Mouse (Mus musculus) C2C12 (cell line): ENCODE data around the gene Wdtc1. TPM values are rescaled to one million over a fixed set of nuclear protein-coding genes. Genes with fewer than 3 reads are reported as not detected.

ENCODE experiments used
- H3K27me3 ChIP-seq: one replicate; pipeline ENCODE4 v1.6.1; 2011; ENCODE audit not compliant: control insufficient read depth, insufficient read depth, insufficient read length
- H3K36me3 ChIP-seq: one replicate; pipeline ENCODE4 v1.6.1; 2011; ENCODE audit not compliant: control insufficient read depth, insufficient read depth
- H3K4me3 ChIP-seq: one replicate; pipeline ENCODE4 v1.5.1; 2011; ENCODE audit warnings: mild to moderate bottlenecking, control low read depth; ENCODE audit not compliant: poor library complexity, insufficient read depth, severe bottlenecking
- H3K79me2 ChIP-seq: one replicate; pipeline ENCODE4 v1.6.1; 2011; ENCODE audit not compliant: control insufficient read depth, insufficient read depth
- H3K79me3 ChIP-seq: one replicate; pipeline ENCODE4 v1.6.1; 2011; ENCODE audit warnings: low read depth, control low read depth
- H3ac ChIP-seq: one replicate; pipeline ENCODE3; 2011; ENCODE audit warnings: low read depth; ENCODE audit not compliant: control insufficient read depth, insufficient read length
- CEBPB ChIP-seq: IDR thresholded peaks from one replicate; pipeline ENCODE4 v1.6.1; 2011; ENCODE audit warnings: low read depth, mild to moderate bottlenecking, control low read depth, moderate library complexity
- CTCF ChIP-seq: IDR thresholded peaks from one replicate; pipeline ENCODE4 v1.5.1; 2011; ENCODE audit not compliant: control insufficient read depth, insufficient read depth, insufficient read length
- FOSL1 ChIP-seq: IDR thresholded peaks from one replicate; pipeline ENCODE4 v1.8.0; 2011; ENCODE audit warnings: mild to moderate bottlenecking, low read length; ENCODE audit not compliant: poor library complexity, insufficient read depth, severe bottlenecking
- MAX ChIP-seq: IDR thresholded peaks from one replicate; pipeline ENCODE4 v1.6.1; 2011; ENCODE audit warnings: mild to moderate bottlenecking, control low read depth
- MYOD1 ChIP-seq: IDR thresholded peaks from one replicate; pipeline ENCODE4 v1.6.1; 2011; ENCODE audit warnings: low read depth; ENCODE audit not compliant: control insufficient read depth, insufficient read length
- MYOG ChIP-seq: IDR thresholded peaks from one replicate; pipeline ENCODE4 v1.6.1; 2011; ENCODE audit not compliant: control insufficient read depth, insufficient read length; ENCODE audit errors: extremely low read depth
- USF1 ChIP-seq: IDR thresholded peaks from one replicate; pipeline ENCODE4 v1.6.1; 2011; ENCODE audit warnings: low read depth, mild to moderate bottlenecking, control low read depth, moderate library complexity
- polyA plus RNA-seq: library from polyadenylated mRNA; unstranded; fragments of >200 nt; fragmentation: generic; extraction: Trizol; gene quantifications from one replicate; pipeline ENCODE4 v1.2.1, GENCODE M21; 2012; ENCODE audit warnings: missing spikeins

Wdtc1 gene
- polyA plus RNA-seq, 1 experiment = 19.6 TPM

- Histone ChIP-seq H3K79me3 (no peaks in the 10 kb centered on the region), H3ac (no peak overlapping the region), H3K79me2 (no peaks in the 10 kb centered on the region), H3K27me3 (no peaks in the 10 kb centered on the region), H3K36me3 (no peaks in the 10 kb centered on the region), H3K4me3 (no peak overlapping the region)
- no peak for TF ChIP-seq MAX
- TF ChIP-seq MYOG = no peak
- TF ChIP-seq USF1 = no peak
- no peak for TF ChIP-seq CEBPB
- TF ChIP-seq CTCF = no peak
- no peak for TF ChIP-seq MYOD1
- TF ChIP-seq FOSL1 = no peak
Observed at GRCm38 (mm10) chr4:133282656-133283055, 70.6 kb downstream of the Wdtc1 start.

- Histone ChIP-seq H3K79me3 (peaks cover 4% of the 10 kb centered on the region), H3K79me2 (peaks cover 5% of the 10 kb centered on the region), H3ac (no peak overlapping the region), H3K27me3 (no peaks in the 10 kb centered on the region), H3K4me3 (no peak overlapping the region), H3K36me3 (no peaks in the 10 kb centered on the region)
- no peak for TF ChIP-seq USF1
- no peak for TF ChIP-seq MYOG
- TF ChIP-seq CTCF = no peak
- no peak for TF ChIP-seq MAX
- no peak for TF ChIP-seq MYOD1
- TF ChIP-seq CEBPB = no peak
- TF ChIP-seq FOSL1 = no peak
Observed at GRCm38 (mm10) chr4:133281951-133282481, 71.3 kb downstream of the Wdtc1 start.

GRCm38 (mm10) chr4:133281513-133281912 is 71.8 kb downstream of the Wdtc1 start:
- no peak for TF ChIP-seq CTCF
- TF ChIP-seq MAX = no peak
- no peak for TF ChIP-seq USF1
- no peak for TF ChIP-seq FOSL1
- no peak for TF ChIP-seq CEBPB
- no peak for TF ChIP-seq MYOG
- TF ChIP-seq MYOD1 = no peak

GRCm38 (mm10) chr4:133278482-133278881 is 74.8 kb downstream of the Wdtc1 start:
- Histone ChIP-seq H3K4me3 (no peak overlapping the region), H3K79me3 (peaks cover 35% of the 10 kb centered on the region), H3K36me3 (no peaks in the 10 kb centered on the region), H3ac (no peak overlapping the region), H3K27me3 (no peaks in the 10 kb centered on the region), H3K79me2 (peaks cover 41% of the 10 kb centered on the region)
- no peak for TF ChIP-seq FOSL1
- TF ChIP-seq CTCF = no peak
- TF ChIP-seq CEBPB = no peak
- no peak for TF ChIP-seq MYOD1
- no peak for TF ChIP-seq MAX
- TF ChIP-seq MYOG = no peak
- no peak for TF ChIP-seq USF1

More at GRCm38 (mm10) chr4:133281513-133281912, 71.8 kb downstream of the Wdtc1 start:
- Histone ChIP-seq H3K27me3 (no peaks in the 10 kb centered on the region), H3K79me2 (peaks cover 10% of the 10 kb centered on the region), H3K36me3 (no peaks in the 10 kb centered on the region), H3K4me3 (no peak overlapping the region), H3K79me3 (peaks cover 9% of the 10 kb centered on the region), H3ac (no peak overlapping the region)

- no peaks in the 10 kb centered on the region for H3K36me3 ChIP-seq
- peaks cover 45% of the 10 kb centered on the region for H3K79me2 ChIP-seq
- H3K79me3 ChIP-seq = peaks cover 36% of the 10 kb centered on the region
- H3K27me3 ChIP-seq = no peaks in the 10 kb centered on the region
- peak overlapping the region; percentile 65 for H3ac ChIP-seq
- peak overlapping the region; percentile 99 for H3K4me3 ChIP-seq
- TF ChIP-seq FOSL1 (no peak), MAX (no peak), USF1 (no peak), MYOG (no peak), MYOD1 (no peak), CTCF (no peak), CEBPB (no peak)
Observed at GRCm38 (mm10) chr4:133278067-133278466, 75.2 kb downstream of the Wdtc1 start.
